Mouse (Mus musculus): ENCODE measurements around the gene Cdk12.
A peak's percentile ranks its signal among the peaks of the same experiment; 100 is the strongest.

Cdk12 gene

DNA sequence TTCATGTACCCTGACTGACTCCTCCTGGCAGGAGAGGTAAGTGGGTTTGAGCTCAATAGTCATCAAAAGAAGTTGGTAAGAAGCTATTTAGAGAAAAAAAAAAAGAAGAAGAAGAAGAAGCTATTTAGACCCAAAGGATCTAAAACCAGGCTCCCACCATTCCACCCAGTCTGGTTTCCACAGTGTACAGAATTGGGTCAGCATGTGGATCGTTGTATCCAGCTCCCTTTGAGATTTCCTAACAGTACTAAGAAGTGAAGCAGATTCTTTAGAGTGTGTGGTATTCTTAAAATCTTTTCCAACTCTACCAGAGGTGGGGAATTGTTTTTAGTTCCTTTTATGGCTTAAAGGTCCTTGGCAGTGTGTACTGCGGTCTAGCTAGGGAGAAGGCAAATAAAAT is 50.9 kb downstream of the Cdk12 start:
- peak; percentile 59; the same call in 1 of the 2 replicates for ATAC-seq (ENCODE audit: low TSS enrichment)

- ATAC-seq (ENCODE audit: low TSS enrichment): peak; percentile 64
These were observed 58.0 kb downstream of the Cdk12 start for GRCm38 (mm10) chr11:98260706-98261479.

DNA sequence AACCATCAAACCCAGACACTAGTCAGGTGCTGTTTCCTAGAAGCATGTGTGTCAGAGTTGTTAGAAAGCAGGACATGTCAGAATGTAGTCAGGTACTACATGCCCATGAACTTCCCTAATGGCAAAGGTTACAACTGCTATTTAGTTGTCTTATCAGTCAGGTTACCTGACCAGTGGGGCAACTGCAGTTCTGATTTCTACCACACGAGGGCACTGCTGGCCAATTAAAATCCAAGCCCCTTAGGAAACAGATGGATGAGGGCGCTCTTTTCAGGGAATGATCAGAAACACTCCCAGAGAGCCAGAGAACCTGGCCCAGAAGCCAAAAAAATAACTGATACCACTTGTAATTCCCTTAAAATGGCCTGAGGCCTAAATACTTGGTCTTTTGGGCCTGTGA is 62.2 kb downstream of the Cdk12 start:
- 0 out of 2 replicates have a peak, but pooled peaks have one; percentile 15 for ATAC-seq (ENCODE audit: low TSS enrichment)

GRCm38 (mm10) chr11:98265891-98266290 is 63.0 kb downstream of the Cdk12 start:
- ATAC-seq (ENCODE audit: low TSS enrichment): no peak

- no peak for ATAC-seq (ENCODE audit: low TSS enrichment)
These were observed 64.0 kb downstream of the Cdk12 start for GRCm38 (mm10) chr11:98266699-98267402.

- peak; percentile 85 for ATAC-seq (ENCODE audit: low TSS enrichment)
These were observed 67.2 kb downstream of the Cdk12 start for GRCm38 (mm10) chr11:98270066-98270465.

- no peak for ATAC-seq (ENCODE audit: low TSS enrichment)
These were observed 67.6 kb downstream of the Cdk12 start for GRCm38 (mm10) chr11:98270466-98270865.

DNA sequence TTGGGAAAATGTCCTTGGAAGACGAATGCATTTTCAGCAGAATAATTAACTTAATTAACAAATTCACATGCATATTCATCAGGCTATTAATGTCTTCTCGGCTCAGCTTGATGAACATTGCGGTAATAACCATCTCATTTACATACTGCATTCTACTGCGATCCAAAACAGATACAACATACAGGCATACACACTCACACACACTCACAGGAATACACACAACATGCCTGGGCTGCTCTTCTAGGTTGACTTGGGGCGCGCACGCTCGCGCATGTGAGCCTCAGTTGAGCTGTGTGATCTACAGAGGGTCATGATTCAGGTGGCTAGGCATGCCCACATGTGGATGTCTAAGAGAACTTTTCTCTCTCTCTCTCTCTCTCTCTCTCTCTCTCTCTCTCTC is 80.9 kb downstream of the Cdk12 start:
- ATAC-seq (ENCODE audit: low TSS enrichment): no peak

DNA sequence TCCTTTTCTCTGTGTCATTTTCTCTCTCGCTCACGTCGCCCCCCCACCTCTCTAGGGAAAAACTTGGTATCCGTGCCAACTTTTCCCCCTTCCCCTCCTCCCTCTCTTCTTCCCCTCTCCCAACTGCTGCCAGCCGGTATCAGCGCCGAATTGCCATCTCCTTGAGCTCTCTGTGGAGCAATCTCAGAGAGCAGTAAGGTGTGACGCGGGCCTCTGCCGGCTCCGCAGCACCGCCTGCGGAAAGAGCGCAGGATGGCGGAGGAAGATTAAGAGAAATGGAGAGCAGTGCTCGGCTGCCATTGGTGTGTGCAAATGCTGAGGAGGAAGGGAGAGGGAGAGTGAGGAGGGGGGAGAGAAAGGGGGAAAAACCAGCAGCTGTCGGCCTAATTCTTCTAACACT is 81.4 kb downstream of the Cdk12 start:
- peak; percentile 90 for ATAC-seq (ENCODE audit: low TSS enrichment)

GRCm38 (mm10) chr11:98285368-98285767 is 82.5 kb downstream of the Cdk12 start:
- no peak for ATAC-seq (ENCODE audit: low TSS enrichment)

DNA sequence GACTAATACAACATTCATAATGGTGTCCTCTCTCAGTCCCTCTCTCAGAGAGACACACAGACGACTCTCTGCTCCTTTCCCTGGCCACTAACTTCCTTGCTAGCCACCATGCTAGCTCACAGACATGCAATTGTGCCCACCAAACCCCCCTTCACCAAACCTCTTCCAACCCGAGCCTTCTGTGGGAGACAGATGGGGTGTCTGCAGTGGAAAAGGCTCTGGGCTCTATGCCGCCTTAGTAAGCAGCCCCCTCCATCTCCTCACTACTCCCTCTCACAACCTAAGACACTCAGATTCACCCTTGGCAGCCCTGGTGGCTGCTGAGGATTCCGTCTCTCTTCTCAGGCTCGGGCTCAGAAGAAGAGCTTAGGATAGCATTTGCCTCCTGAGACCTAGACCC is 84.7 kb downstream of the Cdk12 start:
- no peak for ATAC-seq (ENCODE audit: low TSS enrichment)

DNA sequence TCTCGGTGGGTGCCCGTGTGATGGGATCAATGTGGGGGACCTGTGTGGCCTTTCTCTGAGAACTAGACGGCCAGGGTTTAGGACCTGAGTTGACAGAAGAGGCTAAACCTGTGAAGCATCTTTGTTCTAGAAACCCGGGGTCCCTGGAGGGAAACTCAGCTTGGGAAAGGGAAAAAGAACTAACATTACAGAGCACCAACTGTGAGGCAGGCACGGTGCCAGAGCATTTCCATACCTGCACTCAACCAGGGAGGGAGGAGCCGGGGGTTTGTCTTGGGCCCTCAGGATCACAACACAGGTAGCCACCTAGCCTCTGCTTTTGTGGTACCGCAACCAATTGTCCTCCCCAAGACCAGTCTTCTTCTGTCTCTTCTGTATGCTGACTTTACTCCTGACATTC is 85.1 kb downstream of the Cdk12 start:
- no peak for ATAC-seq (ENCODE audit: low TSS enrichment)

DNA sequence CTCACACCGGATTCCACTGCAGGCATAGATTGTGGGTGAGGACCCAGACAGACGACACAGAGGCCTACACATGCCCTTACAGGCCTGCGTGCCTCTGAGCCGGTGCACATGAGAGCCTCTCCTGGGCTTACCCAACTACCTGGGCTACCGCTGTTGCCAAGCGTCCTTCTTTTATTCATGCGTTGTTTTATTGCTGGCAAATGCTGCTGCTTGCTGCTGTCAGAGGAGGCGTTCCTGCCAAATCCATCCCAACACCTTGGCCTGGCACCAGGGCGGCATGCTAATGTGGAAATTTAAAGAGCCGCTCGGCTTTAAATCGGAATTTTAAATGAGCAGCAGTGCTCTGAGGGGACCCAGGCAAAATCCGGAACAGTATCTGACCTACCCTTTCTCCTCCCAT is 87.0 kb downstream of the Cdk12 start:
- ATAC-seq (ENCODE audit: low TSS enrichment): no peak

DNA sequence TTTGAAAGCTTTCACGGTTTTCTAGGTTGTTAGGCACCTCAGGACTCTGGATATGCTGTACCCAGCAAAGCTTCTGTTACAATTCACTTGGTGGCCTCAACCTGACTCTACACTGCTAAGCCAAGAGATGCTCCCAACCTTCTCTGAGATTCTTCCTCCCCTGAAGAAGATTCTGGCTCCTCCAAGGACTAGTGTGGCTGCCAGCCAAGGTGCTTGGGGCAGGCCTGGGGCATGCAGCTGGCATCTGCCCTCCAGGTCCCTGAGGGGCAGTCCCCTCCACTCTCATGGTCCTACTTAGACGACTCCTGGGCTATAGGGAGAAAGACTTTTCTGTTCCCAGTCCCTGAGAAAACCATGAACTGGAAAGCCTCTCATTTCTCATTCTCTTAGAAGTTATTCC is 88.0 kb downstream of the Cdk12 start:
- ATAC-seq (ENCODE audit: low TSS enrichment): no peak

DNA sequence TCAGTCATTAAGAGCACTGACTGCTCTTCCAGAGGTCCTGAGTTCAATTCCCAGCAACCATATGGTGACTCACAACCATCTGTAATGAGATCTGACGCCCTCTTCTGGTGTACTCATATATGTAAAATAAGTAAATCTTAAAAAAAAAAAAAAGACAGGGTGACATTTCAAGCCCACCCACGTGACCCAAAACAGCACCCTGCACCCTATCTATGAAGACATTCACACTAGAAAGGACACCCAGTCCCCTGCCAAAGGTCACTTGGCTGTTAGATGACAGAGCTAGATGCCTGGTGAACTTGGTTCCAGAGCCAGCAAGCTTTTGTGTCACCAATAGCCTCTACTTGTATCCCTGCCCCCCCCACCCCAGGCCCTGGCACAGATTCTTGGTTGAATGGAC is 90.2 kb downstream of the Cdk12 start:
- no peak for ATAC-seq (ENCODE audit: low TSS enrichment)

GRCm38 (mm10) chr11:98294188-98295012 is 91.5 kb downstream of the Cdk12 start:
- peak; percentile 73 for ATAC-seq (ENCODE audit: low TSS enrichment)

- no peak for ATAC-seq (ENCODE audit: low TSS enrichment)
These were observed 92.2 kb downstream of the Cdk12 start for GRCm38 (mm10) chr11:98295013-98295585.

DNA sequence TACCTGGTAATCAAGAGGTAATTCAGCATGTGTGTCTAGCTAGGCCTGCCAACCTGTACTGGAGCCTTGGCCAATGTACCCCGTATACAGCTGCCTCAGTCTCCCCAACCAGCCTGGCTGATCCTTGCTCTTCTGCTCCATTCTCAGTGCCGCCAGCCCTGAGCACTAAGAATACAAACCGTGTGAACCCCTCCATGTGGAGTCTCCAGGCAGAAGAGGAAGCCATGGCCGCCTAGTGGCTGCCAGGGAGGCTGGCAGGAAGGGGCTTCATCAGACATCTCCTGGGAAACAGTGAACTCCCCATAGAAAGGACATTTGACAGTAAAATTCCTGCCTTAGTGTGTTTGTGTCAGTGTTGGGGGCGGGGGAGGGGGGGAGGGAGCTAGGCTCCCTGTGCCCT is 93.4 kb downstream of the Cdk12 start:
- ATAC-seq (ENCODE audit: low TSS enrichment): peak; percentile 64; the same call in 1 of the 2 replicates

GRCm38 (mm10) chr11:98296916-98297315 is 94.1 kb downstream of the Cdk12 start:
- ATAC-seq (ENCODE audit: low TSS enrichment): no peak

DNA sequence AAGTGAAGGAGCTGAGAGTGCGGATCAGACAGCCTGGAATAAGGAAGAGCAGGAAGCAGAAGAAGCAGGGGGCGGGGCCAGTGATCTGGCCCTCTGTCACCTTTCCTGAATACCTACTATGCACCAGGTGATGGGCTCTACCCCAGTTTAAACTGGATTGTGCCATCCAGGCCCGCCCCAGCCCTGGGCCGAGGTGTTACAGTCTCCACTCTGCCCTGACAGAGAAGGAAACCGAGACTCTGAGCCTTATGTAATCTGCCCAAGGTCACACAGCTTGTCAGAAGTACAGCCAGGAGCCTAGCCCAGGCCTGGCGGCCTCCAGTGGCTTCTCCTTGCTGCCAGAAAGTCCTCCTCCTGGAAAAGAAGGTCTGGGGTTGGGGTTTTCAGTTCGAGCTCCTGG is 94.9 kb downstream of the Cdk12 start:
- ATAC-seq (ENCODE audit: low TSS enrichment): no peak

GRCm38 (mm10) chr11:98298484-98299205 is 95.8 kb downstream of the Cdk12 start:
- ATAC-seq (ENCODE audit: low TSS enrichment): no peak

Data from frontal cortex, adult (tissue).